Mouse (Mus musculus) testis, postnatal 10 days (tissue): ENCODE measurements around the gene Cphx3.
"Not testable (repeated sequence)": the region's sequence is repeated elsewhere in the genome, so short reads cannot be mapped to it uniquely, and the experiment has no call there.

Experiments used
- DNase-seq: peaks from one replicate; pipeline ENCODE4 v3.0.0; 2021; ENCODE audit warnings: low spot score

Cphx3 gene

DNA sequence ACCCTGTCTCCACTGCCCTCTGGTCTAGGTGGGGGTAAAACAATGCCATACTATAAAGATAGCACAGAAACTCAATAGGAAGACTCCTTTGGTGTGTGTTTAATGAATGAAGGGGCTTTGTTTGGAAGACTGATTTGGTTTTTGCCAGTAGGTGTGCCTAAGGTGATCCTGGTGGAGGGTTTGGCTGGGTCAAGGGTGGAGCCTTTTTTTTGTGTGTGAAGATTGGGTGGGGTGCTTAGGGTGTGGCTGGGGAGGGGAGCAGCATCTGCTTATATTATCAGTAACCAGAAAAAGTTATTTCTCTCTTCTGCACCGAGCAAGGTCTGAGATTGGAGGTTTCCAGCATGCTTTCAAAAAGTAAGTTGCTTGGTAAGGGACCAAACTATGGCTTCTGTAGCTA, at the start of gene Cphx3:
TSS of gene Cphx3 (plus strand) at position 301 of the 400 bp plus-strand sequence.
- not testable (repeated sequence) for DNase-seq

DNA sequence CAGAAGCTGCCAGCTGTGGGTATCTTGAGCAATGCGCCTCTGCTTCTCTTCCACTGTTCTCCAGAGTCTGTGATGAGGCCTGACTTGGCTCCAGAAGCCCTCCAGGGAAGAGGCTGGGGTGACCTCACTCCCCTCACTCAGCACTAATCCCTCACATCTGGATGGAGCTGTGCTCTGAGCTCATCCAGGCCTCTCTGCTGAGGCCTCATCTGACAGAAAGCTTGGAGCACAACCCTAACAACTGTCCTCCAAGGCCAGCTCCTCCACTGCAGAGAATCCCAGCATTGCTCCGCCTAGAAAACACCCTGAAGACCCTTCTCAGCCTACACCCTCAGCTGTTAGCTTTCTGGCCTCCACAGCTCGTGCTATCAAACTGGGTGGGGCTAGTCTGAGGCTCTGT, 47.7 kb upstream of the Cphx3 start:
- DNase-seq, result not testable (repeated sequence)

DNA sequence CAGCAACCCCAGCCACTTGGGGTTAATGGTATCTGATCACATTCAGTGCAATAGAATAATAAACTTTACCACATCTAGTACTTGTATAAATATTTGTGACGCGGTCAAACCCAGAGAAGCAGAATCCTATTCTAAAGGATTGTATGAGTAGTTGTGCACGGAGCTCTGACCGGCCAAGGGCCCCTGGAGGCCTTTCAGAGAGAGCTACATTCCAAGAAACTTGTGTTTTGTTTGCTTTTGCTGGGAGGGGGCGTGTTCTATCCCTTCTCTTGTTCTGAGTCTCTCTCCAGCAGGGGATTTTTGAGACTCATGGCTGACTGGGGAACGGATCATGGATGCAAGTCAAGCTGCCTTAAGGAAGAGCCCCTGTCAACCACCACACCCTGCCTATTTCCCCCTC, 46.7 kb upstream of the Cphx3 start:
- not testable (repeated sequence) for DNase-seq

DNA sequence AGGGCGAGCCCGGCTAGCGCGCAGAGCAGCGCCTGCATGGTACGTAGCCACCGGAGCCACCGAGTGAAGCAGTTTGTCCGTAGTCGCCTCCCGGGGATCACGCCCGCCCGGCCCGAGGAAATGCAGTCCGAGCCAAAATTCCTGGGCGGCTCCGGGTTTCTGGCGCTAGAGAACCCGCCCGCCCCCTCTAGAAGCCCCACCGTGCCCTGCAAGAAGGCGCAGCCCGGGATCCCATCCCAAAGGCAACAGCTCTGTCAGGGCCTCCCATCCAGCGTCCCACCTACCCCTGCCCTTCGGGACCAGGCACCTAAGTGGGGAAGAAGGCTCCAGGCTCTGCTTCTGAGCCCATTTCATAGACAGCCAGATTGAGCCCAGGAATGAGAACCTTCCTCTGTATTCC, 39.5 kb upstream of the Cphx3 start, which contains the start of gene Gm9780:
TSS of gene Gm9780 (minus strand) at position 101 of the 400 bp plus-strand sequence.
- not testable (repeated sequence) for DNase-seq

DNA sequence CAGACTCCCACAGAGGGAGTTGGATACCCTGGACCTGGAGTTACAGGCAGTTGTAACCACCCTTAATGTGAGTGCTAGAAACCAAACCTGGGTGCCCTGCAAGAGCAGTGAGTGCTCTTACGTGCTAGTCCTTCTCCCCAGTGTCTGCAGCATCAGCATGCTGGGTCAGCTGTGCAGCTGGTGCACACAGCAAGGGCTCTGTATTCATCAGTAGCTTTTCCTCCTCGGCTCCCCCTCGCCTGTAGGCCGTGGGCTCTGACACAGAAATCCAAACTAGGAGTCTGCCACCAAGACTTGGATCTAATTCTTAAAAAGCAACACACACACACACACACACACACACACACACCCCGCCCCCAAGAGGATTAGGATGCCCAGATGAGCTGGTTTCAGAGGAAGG, 37.1 kb upstream of the Cphx3 start:
- not testable (repeated sequence) for DNase-seq

DNA sequence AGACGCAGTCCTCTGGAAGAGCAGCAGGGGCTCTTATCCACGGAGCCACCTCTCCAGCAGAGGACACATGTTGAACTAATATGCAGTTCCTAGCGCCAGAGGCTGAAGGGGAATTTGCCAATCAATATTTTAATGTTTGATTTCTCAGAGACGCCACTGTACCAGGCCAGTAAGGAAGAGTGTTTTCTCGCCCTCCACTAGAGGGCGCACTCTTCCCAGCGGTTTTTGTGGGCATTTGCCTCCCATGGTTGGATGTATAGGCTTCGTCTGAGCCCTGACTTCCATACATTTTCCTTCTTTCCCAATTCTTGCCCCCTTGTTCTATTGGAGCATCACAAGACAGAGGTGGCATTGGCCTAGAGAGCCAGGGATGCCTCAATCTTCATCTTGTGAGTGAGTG, 35.1 kb upstream of the Cphx3 start:
- not testable (repeated sequence) for DNase-seq

DNA sequence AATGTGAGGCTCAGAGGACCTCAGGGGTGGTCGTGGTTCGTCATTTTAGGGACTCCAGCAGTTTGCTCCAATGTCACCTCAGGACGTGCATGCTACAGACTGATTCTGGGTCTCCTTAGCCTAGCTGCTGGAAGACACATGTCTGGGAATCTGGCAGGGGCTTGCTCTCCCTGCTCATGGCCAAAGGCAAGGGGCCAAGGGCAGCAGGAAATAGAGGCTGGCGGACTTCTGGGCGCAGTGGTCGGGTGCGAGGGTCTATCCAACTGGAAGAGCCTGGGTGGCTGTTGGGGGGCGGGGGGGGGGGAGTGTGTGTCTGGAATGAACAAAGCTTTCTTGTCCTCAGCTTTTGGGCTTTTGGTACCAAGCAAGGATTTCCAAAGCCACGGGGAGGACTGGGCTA, 33.3 kb upstream of the Cphx3 start:
- DNase-seq, result not testable (repeated sequence)

DNA sequence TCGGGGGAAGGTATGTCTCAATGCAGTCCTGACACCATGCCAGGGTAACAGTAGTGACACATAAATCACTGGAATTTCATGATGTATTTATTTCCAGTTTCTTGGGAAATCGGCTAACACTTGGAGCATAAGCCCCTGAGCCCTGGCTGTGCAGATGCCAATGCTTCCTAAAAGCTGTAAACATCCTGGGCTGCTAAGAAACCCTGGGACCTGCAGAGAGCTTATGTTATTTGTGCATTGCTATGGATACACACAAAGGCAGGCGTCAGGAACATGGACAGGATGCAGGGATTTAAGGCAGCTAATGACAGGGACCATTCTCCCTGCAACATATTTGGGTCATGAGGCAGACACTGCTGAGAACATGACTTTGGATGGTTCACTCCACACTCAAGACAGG, 23.9 kb upstream of the Cphx3 start:
- not testable (repeated sequence) for DNase-seq

DNA sequence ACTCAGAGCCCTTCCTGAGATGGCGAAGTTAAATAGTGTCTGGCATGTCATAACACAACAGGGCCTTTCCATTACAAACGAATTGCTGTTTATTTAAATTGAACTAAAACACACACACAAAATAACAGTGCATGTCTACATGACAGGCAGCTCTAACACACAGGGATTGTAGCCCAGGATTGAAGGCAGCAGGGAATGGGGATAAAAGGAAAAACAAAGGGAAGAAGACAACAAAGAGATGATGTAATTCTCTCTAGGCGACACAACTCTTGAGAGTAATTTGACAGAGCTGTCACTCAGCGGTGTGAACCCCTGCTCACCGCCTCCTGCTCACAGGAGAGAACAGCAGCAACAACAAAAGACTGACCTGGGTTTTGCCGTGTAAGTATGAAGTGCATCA, 22.7 kb upstream of the Cphx3 start:
- DNase-seq, result not testable (repeated sequence)

DNA sequence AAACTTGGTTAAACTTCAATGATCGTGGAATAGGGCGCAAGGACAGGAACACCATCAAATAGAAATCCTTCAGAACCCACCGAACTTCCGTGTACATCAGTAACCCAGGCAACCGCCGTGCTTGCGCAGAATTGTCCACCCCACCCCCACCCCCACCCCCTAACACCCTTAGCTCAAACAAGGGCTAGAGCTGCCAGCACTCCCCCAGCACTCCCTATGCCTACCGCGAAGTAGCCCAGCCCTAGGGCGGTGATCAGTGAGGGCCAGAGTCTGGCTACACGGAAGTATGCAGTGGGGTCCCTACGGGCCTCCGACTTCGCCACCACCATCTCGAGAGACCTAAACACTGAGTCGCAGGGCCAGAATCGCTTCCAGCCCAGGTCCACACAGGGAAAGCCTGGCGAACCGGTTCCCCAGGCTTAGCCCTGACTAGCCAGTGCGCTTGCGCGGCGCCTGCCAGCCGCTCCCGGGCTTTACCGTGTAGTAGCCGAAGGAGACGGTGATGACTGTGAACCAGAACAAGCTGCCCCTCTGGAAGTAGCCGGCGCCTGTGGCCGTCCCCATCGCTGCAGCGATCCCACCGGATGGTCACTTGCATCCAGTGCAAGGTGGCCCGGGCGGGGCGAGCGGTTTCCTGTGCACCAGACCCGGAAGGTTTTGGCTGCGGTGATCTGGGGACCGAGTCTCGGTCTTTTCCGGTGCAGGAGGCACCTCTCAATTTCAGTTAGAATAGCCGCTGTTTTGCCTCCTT, 15.3 kb upstream of the Cphx3 start:
- DNase-seq, result not testable (repeated sequence)

DNA sequence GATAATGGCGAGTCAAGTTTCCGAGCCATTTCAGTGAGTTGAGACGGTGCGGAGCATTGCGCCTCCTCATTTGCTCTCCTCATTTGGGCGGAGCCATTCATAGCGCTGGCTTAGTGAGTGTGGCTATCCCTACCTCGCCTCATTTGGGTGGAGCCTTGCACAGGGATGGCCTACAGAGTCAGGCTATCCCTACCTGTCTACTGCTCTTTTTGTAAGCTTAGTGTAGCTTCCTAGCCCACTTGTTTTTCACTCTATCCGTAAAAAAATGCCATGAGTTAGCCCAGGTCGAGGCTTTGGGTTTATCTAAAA, 14.8 kb upstream of the Cphx3 start, which contains the start of gene Tmem254c:
TSS of gene Tmem254c (minus strand) at position 31 of the 309 bp plus-strand sequence.
- not testable (repeated sequence) for DNase-seq

DNA sequence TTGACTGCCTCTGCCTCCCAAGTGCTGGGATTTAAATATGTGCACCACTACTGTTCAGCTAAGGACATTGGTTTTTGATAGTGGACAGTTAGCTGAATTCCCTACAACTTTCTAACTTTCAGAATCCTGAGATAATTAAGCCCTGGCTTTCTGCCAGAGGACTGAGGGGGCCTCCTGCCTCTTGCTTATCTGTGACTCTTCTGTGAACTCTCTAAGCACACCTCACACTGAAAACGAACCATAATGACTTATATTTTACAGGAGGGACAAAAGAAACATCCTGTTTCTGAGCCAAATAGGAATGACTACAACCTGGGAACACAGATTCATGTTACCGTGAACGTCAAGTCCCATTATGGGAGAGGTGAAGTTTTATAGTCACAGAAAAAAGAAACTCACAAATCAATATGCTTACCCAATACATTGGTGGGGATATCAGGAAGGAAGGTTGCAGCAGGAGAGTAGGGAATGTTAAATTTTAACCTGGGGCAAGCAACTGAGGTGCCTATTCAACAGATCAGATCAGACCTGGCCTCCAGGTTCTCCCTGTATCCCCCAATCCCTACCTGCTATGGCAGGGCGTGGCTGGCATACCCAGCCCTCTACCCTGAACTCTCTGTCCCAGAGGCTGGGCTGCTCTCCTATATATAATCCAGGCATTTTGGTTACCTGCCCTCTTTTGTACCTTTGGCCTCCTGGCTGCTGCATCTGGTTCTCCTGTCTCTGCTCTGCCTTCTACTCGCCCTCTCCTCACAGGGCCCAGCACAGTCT, 5.3 kb upstream of the Cphx3 start:
- not testable (repeated sequence) for DNase-seq

DNA sequence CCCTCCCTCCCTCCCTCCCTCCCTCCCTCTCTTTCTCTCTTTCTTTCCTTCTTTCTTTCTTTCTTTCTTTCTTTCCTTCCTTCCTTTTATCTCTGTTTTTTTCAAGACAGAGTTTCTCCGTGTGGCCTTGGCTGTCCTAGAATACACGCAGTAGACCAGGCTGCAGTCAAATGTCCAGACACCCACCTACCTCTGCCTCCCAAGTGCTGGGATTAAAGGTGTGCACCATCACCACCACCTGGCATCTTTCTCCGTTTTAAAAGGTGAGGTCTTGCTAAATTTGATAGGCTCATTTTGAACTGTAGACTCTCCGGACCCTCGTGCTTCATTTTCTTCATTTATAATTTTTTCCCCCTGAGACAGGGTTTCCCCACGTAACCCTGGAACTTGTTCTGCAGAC, 881 bp upstream of the Cphx3 start, which contains the start of gene Cphx2:
TSS of gene Cphx2 (plus strand) at position 301 of the 400 bp plus-strand sequence.
- not testable (repeated sequence) for DNase-seq

DNA sequence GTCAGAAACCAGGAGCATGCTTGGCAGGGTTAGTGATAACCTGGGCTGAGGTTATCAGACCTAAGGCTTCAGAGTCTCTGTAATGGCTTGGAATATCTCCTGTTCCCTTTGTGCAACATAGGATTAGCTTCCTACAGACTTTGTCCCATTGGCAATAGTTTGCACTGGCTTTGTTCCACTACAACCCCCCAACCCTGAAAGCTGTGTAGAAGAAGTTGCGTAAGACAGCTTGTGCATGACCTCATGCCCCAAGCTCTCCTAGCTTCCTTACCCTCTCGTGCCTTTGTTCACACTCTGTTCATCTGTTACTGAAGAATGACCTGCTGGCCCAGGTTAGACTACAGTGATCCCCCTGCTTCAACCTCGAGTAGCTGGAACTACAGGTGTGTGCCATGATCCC, 15.5 kb downstream of the Cphx3 start:
- DNase-seq, result not testable (repeated sequence)

DNA sequence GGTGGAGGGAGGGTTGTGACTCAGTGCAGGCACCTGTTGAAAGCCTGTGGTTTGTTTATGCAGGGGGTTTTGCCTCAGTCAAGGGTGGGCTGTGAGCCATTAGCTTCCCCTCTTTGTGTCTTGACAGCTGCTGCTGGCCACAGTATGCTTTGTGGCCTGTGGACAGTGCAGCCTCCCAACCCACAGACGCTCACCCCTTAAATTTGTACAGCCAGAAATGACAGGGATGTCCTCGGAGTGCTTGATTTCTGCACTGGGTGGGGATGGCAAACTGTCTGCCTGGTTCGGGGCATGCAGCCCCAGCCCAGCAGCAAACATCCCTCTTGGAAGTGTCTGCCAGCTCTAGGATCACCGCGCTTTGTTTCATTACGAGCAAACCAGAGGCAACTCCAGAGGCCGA, 36.1 kb downstream of the Cphx3 start, which contains the start of gene Duxbl2:
TSS of gene Duxbl2 (plus strand) at position 200 of the 400 bp plus-strand sequence.
- not testable (repeated sequence) for DNase-seq

DNA sequence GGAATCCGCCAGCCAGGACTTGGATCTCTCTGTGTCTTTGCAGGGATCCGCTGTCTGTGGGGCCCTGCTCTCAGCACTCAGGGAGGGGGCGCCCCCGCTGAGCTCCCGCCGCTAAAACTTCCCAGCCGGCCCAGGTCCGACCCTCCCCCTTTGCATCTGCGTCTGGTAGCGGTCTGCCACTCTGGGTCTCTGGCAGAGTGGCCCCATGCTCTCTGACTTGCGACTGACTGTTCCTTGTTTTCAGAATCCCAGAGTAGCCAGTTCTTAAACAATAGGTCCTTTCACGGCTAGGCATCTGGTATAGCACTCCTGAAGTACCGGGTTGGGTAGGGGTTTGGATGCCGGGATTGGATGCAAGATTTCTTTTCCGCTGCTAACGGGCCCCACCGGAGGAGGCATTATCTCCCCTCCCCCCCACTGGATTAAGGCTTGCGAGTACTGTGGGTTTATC, 36.5 kb downstream of the Cphx3 start:
- DNase-seq, result not testable (repeated sequence)

DNA sequence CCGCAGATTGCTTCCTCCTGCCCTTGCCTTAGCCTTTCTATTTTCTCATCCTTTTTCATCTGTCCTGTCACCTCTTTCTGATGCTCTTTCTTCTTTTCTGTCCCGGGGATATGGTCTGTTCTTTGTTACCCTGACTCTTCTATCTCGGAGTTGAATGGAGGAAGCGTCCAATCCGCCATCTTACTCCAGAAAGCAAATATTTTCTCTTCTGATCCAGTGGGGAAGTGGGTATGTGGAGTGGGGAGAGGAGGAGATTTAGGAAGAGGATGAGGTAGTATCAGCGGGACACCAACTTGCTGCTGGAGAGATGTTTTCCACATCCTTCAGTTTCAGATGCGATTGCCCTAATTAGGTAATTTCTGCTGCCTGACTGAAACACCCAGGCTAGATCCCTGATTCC, 37.0 kb downstream of the Cphx3 start:
- not testable (repeated sequence) for DNase-seq

DNA sequence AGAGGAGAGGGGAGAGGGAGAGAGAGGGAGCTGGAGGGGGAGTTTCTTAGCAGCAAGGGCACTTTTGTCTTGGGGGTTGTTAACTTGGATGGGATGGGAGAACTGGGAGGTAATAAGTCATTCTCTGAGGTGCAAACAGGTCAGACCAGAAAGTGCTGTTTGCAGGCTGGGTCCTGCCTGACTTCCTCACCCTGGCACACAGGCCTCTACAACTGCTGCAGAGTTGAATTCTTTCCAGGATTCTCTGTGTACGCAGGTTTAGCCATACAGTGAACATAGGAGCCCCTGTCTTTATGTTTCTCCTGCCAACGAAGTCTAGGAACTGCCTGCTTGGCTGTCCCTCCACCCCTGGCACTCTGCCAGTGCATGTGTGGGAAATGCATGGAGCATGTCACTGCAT, 65.0 kb downstream of the Cphx3 start:
- not testable (repeated sequence) for DNase-seq

DNA sequence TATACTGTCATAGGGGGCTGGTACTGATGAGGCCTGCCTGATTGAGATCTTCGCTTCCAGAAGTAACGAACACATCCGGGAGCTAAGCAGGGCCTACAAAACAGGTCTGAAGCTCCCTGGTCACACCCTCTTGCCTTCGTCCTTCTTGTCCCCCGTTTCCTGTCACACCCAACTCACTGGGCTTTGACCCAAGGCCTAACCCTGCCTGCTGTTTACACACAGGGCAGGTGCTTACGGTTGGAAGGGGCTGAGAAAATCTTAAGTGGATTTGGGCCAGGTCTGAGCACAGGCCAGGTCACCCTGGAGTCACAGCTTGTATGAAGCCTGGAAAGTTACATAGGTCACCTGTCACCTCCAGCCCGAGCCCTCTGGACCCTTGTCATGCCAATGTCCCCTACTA, 73.9 kb downstream of the Cphx3 start:
- not testable (repeated sequence) for DNase-seq

DNA sequence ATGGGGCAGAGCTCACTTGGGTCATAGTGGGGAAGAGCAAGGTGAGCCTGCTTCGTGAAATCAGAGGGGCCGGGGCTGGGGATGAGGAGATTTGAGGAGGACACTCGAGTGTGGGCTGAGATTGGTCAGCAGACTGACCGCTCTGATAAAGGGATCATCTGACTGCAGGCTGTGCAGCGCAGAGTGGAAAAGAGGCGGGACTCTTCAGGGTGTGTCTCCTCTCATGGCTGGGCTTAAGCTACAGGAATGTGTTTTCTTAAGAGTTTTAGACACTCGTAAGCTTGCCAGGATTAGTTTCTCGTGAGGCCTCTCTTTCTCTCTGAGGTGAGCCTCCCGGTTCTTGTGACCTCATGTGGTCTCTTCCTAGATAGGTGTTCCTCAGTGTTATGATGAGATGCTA, 79.1 kb downstream of the Cphx3 start:
- not testable (repeated sequence) for DNase-seq

DNA sequence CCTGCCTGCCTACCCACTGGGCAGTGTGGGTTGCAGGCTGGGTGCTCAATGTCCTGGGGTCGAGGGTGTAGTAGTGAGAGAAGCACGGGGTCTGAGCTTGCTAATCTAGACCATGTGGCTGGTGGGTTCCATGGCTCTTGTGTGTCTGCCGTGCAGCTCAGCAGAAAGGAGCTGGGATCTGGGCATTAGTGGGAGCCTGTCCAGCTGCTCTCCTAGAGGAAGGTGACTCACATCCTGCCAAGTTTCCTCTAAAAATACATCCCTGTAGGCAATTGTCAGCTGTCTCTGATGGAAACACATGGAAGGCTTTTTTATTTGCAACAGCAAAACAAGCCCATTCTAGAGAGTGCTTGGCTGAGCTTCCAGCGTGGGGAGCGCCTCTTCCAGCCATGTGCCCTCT, 80.3 kb downstream of the Cphx3 start:
- not testable (repeated sequence) for DNase-seq

DNA sequence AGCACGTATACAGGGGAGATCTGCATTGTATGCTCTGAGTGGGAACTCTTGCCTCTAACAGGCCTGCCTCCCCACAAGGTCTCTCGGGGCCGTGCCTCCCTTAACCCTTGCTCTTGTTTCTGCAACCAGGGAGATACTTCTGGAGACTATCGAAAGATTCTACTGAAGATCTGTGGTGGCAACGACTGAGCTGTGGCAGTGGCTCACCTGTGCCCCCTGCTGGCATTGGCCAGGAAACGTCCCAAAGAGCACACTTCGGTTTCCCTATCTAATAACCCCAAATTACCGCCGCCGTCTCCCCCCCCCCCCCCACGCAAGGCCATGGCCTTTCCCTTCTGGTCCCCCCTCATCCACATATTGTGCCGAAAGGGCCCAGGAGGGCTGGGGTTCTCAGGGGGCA, 83.2 kb downstream of the Cphx3 start:
- DNase-seq, result not testable (repeated sequence)

DNA sequence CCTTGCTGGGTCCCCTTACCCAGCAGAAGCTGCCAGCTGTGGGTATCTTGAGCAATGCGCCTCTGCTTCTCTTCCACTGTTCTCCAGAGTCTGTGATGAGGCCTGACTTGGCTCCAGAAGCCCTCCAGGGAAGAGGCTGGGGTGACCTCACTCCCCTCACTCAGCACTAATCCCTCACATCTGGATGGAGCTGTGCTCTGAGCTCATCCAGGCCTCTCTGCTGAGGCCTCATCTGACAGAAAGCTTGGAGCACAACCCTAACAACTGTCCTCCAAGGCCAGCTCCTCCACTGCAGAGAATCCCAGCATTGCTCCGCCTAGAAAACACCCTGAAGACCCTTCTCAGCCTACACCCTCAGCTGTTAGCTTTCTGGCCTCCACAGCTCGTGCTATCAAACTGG, 91.9 kb downstream of the Cphx3 start:
- not testable (repeated sequence) for DNase-seq
